Mouse (Mus musculus) CH12.LX (cell line): ENCODE data around the gene Mcf2l. TPM values are rescaled to one million over a fixed set of nuclear protein-coding genes. Genes with fewer than 3 reads are reported as not detected.

Source experiments
- DNase-seq: peaks from one replicate; pipeline ENCODE4 v3.0.0-alpha.2; 2013; ENCODE audit errors: extremely low read depth
- H3K27ac ChIP-seq: 2 replicates; pipeline ENCODE4 v1.5.1; 2012; ENCODE audit warnings: low read depth, mild to moderate bottlenecking, control low read depth, moderate library complexity; ENCODE audit not compliant: insufficient read depth
- H3K27me3 ChIP-seq: replicated peaks from 2 replicates; pipeline ENCODE3; 2012; ENCODE audit warnings: inconsistent platforms
- H3K36me3 ChIP-seq, 2 experiments: replicated peaks in 1 of 2; 2 replicates each; pipeline versions ENCODE3 to v1.6.1; 2012; ENCODE audit warnings: inconsistent platforms in 1 of 2, low read length in 1 of 2, mild to moderate bottlenecking in 1 of 2, mixed read lengths in 1 of 2, moderate library complexity in 1 of 2; ENCODE audit not compliant: control insufficient read depth in 1 of 2, insufficient read depth in 1 of 2
- H3K4me1 ChIP-seq, 2 experiments: 2 replicates each; pipeline ENCODE4 v1.6.1; 2012; ENCODE audit warnings: inconsistent platforms in 1 of 2, moderate library complexity in 1 of 2; ENCODE audit not compliant: insufficient read depth in 2 of 2, control insufficient read depth in 1 of 2
- H3K4me2 ChIP-seq: 2 replicates; pipeline ENCODE4 v1.6.1; 2012; ENCODE audit warnings: low read depth, mild to moderate bottlenecking, control low read depth; ENCODE audit not compliant: poor library complexity, insufficient read depth, severe bottlenecking
- H3K4me3 ChIP-seq, 3 experiments: fragments of 150-350 bp in 1 of 3; sonication (generic) in 1 of 3; replicated peaks in 1 of 3; 2 replicates each; pipeline versions ENCODE3 to v1.5.1; 2011 to 2012; ENCODE audit warnings: low read depth in 2 of 3, low read length in 2 of 3, mild to moderate bottlenecking in 2 of 3, moderate library complexity in 2 of 3, control low read depth in 1 of 3, improper control_type of control experiment in 1 of 3, inconsistent platforms in 1 of 3, mixed read lengths in 1 of 3; ENCODE audit not compliant: poor library complexity in 1 of 3
- H3K79me2 ChIP-seq: replicated peaks from 2 replicates; pipeline ENCODE4 v1.6.1; 2012; ENCODE audit warnings: mild to moderate bottlenecking, moderate library complexity; ENCODE audit not compliant: control insufficient read depth, poor library complexity, insufficient read depth, severe bottlenecking; ENCODE audit errors: extremely low read depth
- H3K9ac ChIP-seq: 2 replicates; pipeline ENCODE4 v1.6.1; 2012; ENCODE audit warnings: low read depth, mild to moderate bottlenecking, control low read depth, moderate library complexity; ENCODE audit not compliant: insufficient read depth
- H3K9me3 ChIP-seq: replicated peaks from 2 replicates; pipeline ENCODE3; 2012; ENCODE audit warnings: low read length, inconsistent platforms, mixed read lengths
- BHLHE40 ChIP-seq: IDR thresholded peaks from 2 replicates; pipeline ENCODE4 v1.6.1; 2011; ENCODE audit warnings: mild to moderate bottlenecking, low read depth, low read length, improper control_type of control experiment
- CHD1 ChIP-seq: IDR thresholded peaks from 2 replicates; pipeline ENCODE4 v1.6.1; 2012; ENCODE audit warnings: low read depth, low read length, improper control_type of control experiment, inconsistent platforms
- CTCF ChIP-seq, 2 experiments: IDR thresholded peaks in 1 of 2; conservative IDR thresholded peaks in 1 of 2; 2 replicates each; pipeline ENCODE4 v1.5.1; 2011 to 2012; ENCODE audit warnings: low read depth in 2 of 2, low read length in 2 of 2, improper control_type of control experiment in 1 of 2, inconsistent platforms in 1 of 2, mild to moderate bottlenecking in 1 of 2, moderate library complexity in 1 of 2
- E2F4 ChIP-seq: IDR thresholded peaks from 2 replicates; pipeline ENCODE4 v1.6.1; 2011; ENCODE audit warnings: low read depth, low read length, improper control_type of control experiment; ENCODE audit not compliant: insufficient replicate concordance
- ELF1 ChIP-seq: IDR thresholded peaks from 2 replicates; pipeline ENCODE4 v1.6.1; 2014; ENCODE audit warnings: low read depth, mild to moderate bottlenecking, inconsistent platforms, low read length, improper control_type of control experiment
- ETS1 ChIP-seq: conservative IDR thresholded peaks from 2 replicates; pipeline ENCODE4 v1.6.1; 2012; ENCODE audit warnings: low read depth, mild to moderate bottlenecking, inconsistent platforms, low read length, improper control_type of control experiment, moderate library complexity
- IRF4 ChIP-seq: IDR thresholded peaks from 2 replicates; pipeline ENCODE4 v1.6.1; 2014; ENCODE audit warnings: low read depth, mild to moderate bottlenecking, inconsistent platforms, low read length, improper control_type of control experiment
- MAFK ChIP-seq: IDR thresholded peaks from 2 replicates; pipeline ENCODE4 v1.6.1; 2011; ENCODE audit warnings: low read length, improper control_type of control experiment; ENCODE audit not compliant: insufficient replicate concordance
- MAX ChIP-seq: IDR thresholded peaks from 2 replicates; pipeline ENCODE4 v1.6.1; 2011; ENCODE audit warnings: low read length, improper control_type of control experiment
- MAZ ChIP-seq: IDR thresholded peaks from 2 replicates; pipeline ENCODE4 v1.6.1; 2012; ENCODE audit warnings: low read depth, mild to moderate bottlenecking, inconsistent platforms, low read length, improper control_type of control experiment, moderate library complexity
- MXI1 ChIP-seq: IDR thresholded peaks from 2 replicates; pipeline ENCODE4 v1.6.1; 2011; ENCODE audit warnings: mild to moderate bottlenecking, low read depth, low read length, improper control_type of control experiment
- MYC ChIP-seq: IDR thresholded peaks from 2 replicates; pipeline ENCODE4 v1.6.1; 2011; ENCODE audit warnings: low read depth, mild to moderate bottlenecking, improper control_type of control experiment, low read length
- NRF1 ChIP-seq: IDR thresholded peaks from 2 replicates; pipeline ENCODE4 v1.6.1; 2014; ENCODE audit warnings: low read depth, mild to moderate bottlenecking, inconsistent platforms, low read length, improper control_type of control experiment, moderate library complexity
- PAX5 ChIP-seq: IDR thresholded peaks from 2 replicates; pipeline ENCODE4 v1.6.1; 2012; ENCODE audit warnings: low read length, inconsistent platforms, mixed read lengths
- RAD21 ChIP-seq: IDR thresholded peaks from 2 replicates; pipeline ENCODE4 v1.6.1; 2011; ENCODE audit warnings: low read depth, mild to moderate bottlenecking, low read length, improper control_type of control experiment, moderate library complexity
- RCOR1 ChIP-seq: conservative IDR thresholded peaks from 2 replicates; pipeline ENCODE4 v1.6.1; 2012; ENCODE audit warnings: low read depth, mild to moderate bottlenecking, inconsistent platforms, low read length, improper control_type of control experiment
- SIN3A ChIP-seq: IDR thresholded peaks from 2 replicates; pipeline ENCODE4 v1.6.1; 2012; ENCODE audit warnings: low read length, improper control_type of control experiment, inconsistent platforms
- SMC3 ChIP-seq: IDR thresholded peaks from 2 replicates; pipeline ENCODE4 v1.6.1; 2011; ENCODE audit warnings: low read depth, low read length, improper control_type of control experiment
- TCF12 ChIP-seq: IDR thresholded peaks from 2 replicates; pipeline ENCODE4 v1.6.1; 2014; ENCODE audit warnings: low read depth, mild to moderate bottlenecking, inconsistent platforms, low read length, improper control_type of control experiment
- UBTF ChIP-seq: IDR thresholded peaks from 2 replicates; pipeline ENCODE4 v1.6.1; 2012; ENCODE audit warnings: low read depth, mild to moderate bottlenecking, inconsistent platforms, low read length, improper control_type of control experiment, moderate library complexity
- USF1 ChIP-seq: IDR thresholded peaks from 2 replicates; pipeline ENCODE4 v1.6.1; 2014; ENCODE audit warnings: low read depth, mild to moderate bottlenecking, inconsistent platforms, low read length, improper control_type of control experiment
- ZKSCAN1 ChIP-seq: IDR thresholded peaks from 2 replicates; pipeline ENCODE4 v1.6.1; 2012; ENCODE audit warnings: low read depth, inconsistent platforms, low read length, improper control_type of control experiment, borderline replicate concordance
- ZNF384 ChIP-seq: IDR thresholded peaks from 2 replicates; pipeline ENCODE4 v1.6.1; 2012; ENCODE audit warnings: low read depth, low read length, improper control_type of control experiment, inconsistent platforms
- dilution Hi-C: fragments of 300-500 bp; cut with MboI; formaldehyde crosslinking; loops from 2 replicates; pipeline ENCODE4 v1.14.3; 2020; ENCODE audit warnings: low sequenced_read_pairs; ENCODE audit not compliant: extremely low pct_unique_long_range_greater_than_20kb, extremely low pct_ligation_motif_present
- in situ Hi-C: fragments of 300-500 bp; cut with MboI; formaldehyde crosslinking; loops from 3 replicates; pipeline ENCODE4 v1.14.3; 2019; ENCODE audit warnings: low sequenced_read_pairs, low pct_ligation_motif_present, low pct_unique_long_range_greater_than_20kb, mixed read lengths
- polyA plus RNA-seq: library from polyadenylated mRNA; unstranded; fragments of >175 nt; gene quantifications from 2 replicates; pipeline ENCODE4 v1.2.1, GENCODE M21; 2012; ENCODE audit warnings: low read depth; ENCODE audit not compliant: insufficient read length
- total RNA-seq, 2 experiments: library from RNA; depleted of rRNA; stranded (reverse); fragments of 300-350 nt in 1 of 2; fragments of >200 nt in 1 of 2; gene quantifications; 2 replicates each; pipeline ENCODE4 v1.2.3; 2012 to 2014

Mcf2l gene
- total and polyA plus RNA-seq, 3 experiments: not detected

DNA sequence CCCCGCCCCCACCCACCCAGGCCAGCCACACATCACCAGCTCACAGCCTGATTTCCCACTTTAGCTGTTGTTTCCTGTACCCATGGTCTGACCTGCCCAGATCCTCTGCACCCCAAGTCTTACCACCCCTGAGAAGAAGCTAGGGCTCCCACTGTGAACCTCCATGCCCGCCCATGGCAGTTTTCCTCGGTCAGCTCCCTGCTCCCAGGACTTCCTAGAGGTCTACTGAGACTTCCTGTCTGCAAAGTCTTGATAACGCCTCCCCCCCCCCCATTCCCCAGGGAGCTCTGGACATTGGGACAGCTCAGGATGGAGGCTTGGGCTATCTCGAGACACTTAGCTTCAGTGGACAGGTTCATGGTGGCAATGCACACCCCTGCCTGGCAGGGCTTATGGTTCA is 31.5 kb downstream of the Mcf2l start:
- no peak overlapping the region for H3K4me2 ChIP-seq
- H3K27me3 ChIP-seq: peaks cover 96% of the 10 kb centered on the region
- DNase-seq: no peak
- in situ Hi-C loops (no loop called here), dilution Hi-C loops (no loop called here)
- H3K9me3 ChIP-seq: no peaks in the 10 kb centered on the region
- no peak overlapping the region for H3K9ac ChIP-seq
- no peaks in the 10 kb centered on the region for H3K36me3 ChIP-seq
- peaks cover 3 to 6% of the 10 kb centered on the region in 2 experiments; a peak in 2 of 4 replicates for H3K4me1 ChIP-seq
- no peak overlapping the region for H3K27ac ChIP-seq
- TF ChIP-seq ZKSCAN1 (no peak), ETS1 (no peak), BHLHE40 (no peak), RAD21 (no peak), RCOR1 (no peak), SMC3 (no peak), PAX5 (no peak), SIN3A (no peak), CTCF (conservative IDR thresholded peaks at IDR 0.05 in 1 of 2, IDR thresholded peaks at IDR 0.05 in 1 of 2; ENCODE audit: low read depth in 2 of 2, low read length in 2 of 2) (no peak), NRF1 (no peak), UBTF (no peak), MAX (no peak), MAZ (no peak), IRF4 (no peak), CHD1 (no peak), MYC (no peak), E2F4 (no peak)
- no peaks in the 10 kb centered on the region for H3K79me2 ChIP-seq
- H3K4me3 ChIP-seq: no peak overlapping the region

GRCm38 (mm10) chr8:12905599-12906321 is 32.2 kb downstream of the Mcf2l start:
- H3K27ac ChIP-seq: no peak overlapping the region
- no peak overlapping the region for H3K4me3 ChIP-seq
- H3K79me2 ChIP-seq: no peaks in the 10 kb centered on the region
- no peak for DNase-seq
- peaks cover 96% of the 10 kb centered on the region for H3K27me3 ChIP-seq
- peaks cover 3 to 6% of the 10 kb centered on the region in 2 experiments; a peak in 2 of 4 replicates for H3K4me1 ChIP-seq
- no peak overlapping the region for H3K9ac ChIP-seq
- no peaks in the 10 kb centered on the region for H3K9me3 ChIP-seq
- in situ Hi-C loops: no loop called here
- TF ChIP-seq TCF12: no peak
- TF ChIP-seq MXI1: no peak
- no peak for TF ChIP-seq UBTF
- TF ChIP-seq USF1: no peak
- TF ChIP-seq MAFK: no peak
- TF ChIP-seq ELF1: no peak
- no peak for TF ChIP-seq ZNF384
- TF ChIP-seq, all 38 proteins: peak for 0
- dilution Hi-C loops: no loop called here
- Histone ChIP-seq H3K4me2 (no peak overlapping the region), H3K36me3 (no peaks in the 10 kb centered on the region)
